Mouse (Mus musculus): ENCODE results near the gene Prkcb.

GRCm38 (mm10) chr7:122643676-122644075 lies 355.1 kb downstream of the Prkcb start:
- TF ChIP-seq CTCF (IDR thresholded peaks at IDR 0.05; ENCODE audit: borderline replicate concordance, insufficient read depth, low read length) (no peak), POLR2A (IDR thresholded peaks at IDR 0.05; ENCODE audit: low read depth, low read length) (no peak)

Data from embryonic fibroblast, embryonic 13.5 days (primary cell).